Mouse (Mus musculus): ENCODE results near the gene Zfp536. TPM values are rescaled to one million over a fixed set of nuclear protein-coding genes. Genes with fewer than 3 reads are reported as not detected.

Zfp536 gene
- polyA plus RNA-seq, 1 experiment = not detected

DNA sequence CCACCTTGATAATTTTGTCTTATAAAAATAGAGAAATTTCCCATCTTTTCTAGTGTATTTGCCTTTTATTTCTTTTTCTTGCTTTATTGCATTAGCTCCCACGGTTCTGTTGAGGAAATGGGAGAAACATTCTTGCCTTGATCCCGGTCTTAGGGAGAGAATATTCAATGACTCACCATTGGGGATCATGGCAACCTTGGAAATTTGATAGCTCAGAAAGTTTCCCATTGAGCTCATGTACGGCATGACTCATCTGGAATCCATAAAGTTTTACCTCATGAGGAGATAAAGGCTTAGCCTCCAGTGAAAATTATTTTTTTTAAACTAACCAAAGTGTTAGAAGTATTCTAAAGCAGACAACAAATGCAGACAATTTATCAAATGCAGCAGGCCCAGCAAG is 27.7 kb upstream of the Zfp536 start:
- H3K4me1 ChIP-seq (ENCODE audit: control insufficient read depth, insufficient read depth, low read length) = no peaks in the 10 kb centered on the region
- no peak overlapping the region for H3K27ac ChIP-seq (ENCODE audit: control insufficient read depth, insufficient read depth, low read depth, low read length, poor library complexity)
- 70% methylated on average over 3 of the region's 3 CpGs for WGBS
- no peak for TF ChIP-seq CTCF (IDR thresholded peaks at IDR 0.05; ENCODE audit: control insufficient read depth, insufficient read depth, low read length)
- TF ChIP-seq POLR2A (IDR thresholded peaks at IDR 0.05; ENCODE audit: borderline replicate concordance, control insufficient read depth, low read depth, low read length) = no peak
- H3K4me3 ChIP-seq (replicated peaks; ENCODE audit: control insufficient read depth, low read depth, low read length) = no peak overlapping the region

DNA sequence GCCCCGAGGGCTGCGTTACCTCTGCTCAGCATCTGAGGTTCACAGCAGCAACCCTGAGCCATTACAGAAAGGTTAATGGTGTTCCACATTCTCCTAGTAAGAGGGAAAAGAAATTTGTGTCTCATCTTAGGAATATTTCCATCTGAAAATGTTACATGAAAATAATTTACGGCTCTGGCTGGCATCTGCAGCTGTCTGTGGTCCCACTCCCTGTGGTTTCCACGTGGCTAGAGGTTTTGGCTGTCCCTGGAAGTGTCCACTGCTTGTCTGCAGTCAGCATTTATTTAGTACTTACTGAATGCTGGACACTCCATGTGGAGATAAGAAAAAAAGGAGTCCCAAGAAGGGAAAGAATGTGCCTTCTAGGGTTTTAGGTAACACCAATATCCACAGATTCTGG is 15.3 kb upstream of the Zfp536 start:
- no peak overlapping the region for H3K4me3 ChIP-seq (replicated peaks; ENCODE audit: control insufficient read depth, low read depth, low read length)
- H3K27ac ChIP-seq (ENCODE audit: control insufficient read depth, insufficient read depth, low read depth, low read length, poor library complexity) = no peak overlapping the region
- TF ChIP-seq POLR2A (IDR thresholded peaks at IDR 0.05; ENCODE audit: borderline replicate concordance, control insufficient read depth, low read depth, low read length) = no peak
- no peak for TF ChIP-seq CTCF (IDR thresholded peaks at IDR 0.05; ENCODE audit: control insufficient read depth, insufficient read depth, low read length)
- no peaks in the 10 kb centered on the region for H3K4me1 ChIP-seq (ENCODE audit: control insufficient read depth, insufficient read depth, low read length)
- WGBS = 67% methylated on average over 4 of the region's 4 CpGs

DNA sequence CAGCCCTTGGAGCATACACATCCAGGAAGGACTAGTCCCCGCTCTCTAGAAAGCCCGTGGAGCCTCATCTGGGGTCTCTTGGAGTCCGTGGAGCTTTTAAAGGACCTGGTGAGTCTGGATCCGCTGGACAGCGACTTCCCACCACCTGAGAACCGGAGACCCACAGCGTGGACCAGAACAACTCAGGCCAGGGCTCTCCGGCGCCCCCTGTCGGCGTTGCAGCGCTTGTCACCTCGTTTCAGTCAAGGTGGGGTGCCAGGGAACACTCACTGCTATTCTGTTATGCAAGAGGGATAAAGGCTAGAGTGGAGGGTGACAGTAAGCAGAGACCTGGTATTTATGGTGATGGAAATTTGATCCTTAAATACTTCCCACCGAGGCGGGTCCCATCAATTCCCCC is 2.1 kb upstream of the Zfp536 start:
- TF ChIP-seq POLR2A (IDR thresholded peaks at IDR 0.05; ENCODE audit: borderline replicate concordance, control insufficient read depth, low read depth, low read length) = no peak
- TF ChIP-seq CTCF (IDR thresholded peaks at IDR 0.05; ENCODE audit: control insufficient read depth, insufficient read depth, low read length) = peak; percentile 64
- Histone ChIP-seq H3K4me1 (ENCODE audit: control insufficient read depth, insufficient read depth, low read length) (no peaks in the 10 kb centered on the region), H3K4me3 (replicated peaks; ENCODE audit: control insufficient read depth, low read depth, low read length) (no peak overlapping the region), H3K27ac (ENCODE audit: control insufficient read depth, insufficient read depth, low read depth, low read length, poor library complexity) (no peak overlapping the region)
- WGBS = 5% methylated on average over 15 of the region's 15 CpGs

DNA sequence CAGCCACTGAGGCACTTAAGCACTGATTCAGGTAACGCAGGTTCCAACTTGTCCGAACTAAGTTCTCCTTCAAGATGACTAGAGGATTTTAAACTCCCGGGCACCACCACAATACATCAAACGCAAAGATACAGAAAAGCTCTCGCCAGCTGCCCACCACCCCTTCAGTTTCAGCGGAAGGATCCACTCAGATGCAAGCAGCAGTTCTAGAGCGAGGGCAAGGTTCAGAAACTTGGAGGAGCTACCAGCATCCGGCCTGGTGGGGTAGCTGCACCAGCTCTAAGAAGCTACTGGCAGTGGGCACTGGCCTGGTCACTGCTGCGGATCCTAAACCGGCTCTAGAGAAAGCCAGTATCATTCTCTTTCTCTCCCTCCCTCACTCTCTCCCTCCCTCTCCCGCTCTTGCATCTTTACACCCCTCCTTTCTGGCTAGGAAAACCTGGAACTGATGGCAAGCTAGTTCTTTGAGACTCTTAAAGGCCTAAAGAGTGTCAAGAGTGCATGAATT is 1.1 kb upstream of the Zfp536 start:
- Histone ChIP-seq H3K4me1 (ENCODE audit: control insufficient read depth, insufficient read depth, low read length) (no peaks in the 10 kb centered on the region), H3K4me3 (replicated peaks; ENCODE audit: control insufficient read depth, low read depth, low read length) (no peak overlapping the region), H3K27ac (ENCODE audit: control insufficient read depth, insufficient read depth, low read depth, low read length, poor library complexity) (no peak overlapping the region)
- 57% methylated on average over 11 of the region's 11 CpGs for WGBS
- TF ChIP-seq POLR2A (IDR thresholded peaks at IDR 0.05; ENCODE audit: borderline replicate concordance, control insufficient read depth, low read depth, low read length) = no peak
- no peak for TF ChIP-seq CTCF (IDR thresholded peaks at IDR 0.05; ENCODE audit: control insufficient read depth, insufficient read depth, low read length)

DNA sequence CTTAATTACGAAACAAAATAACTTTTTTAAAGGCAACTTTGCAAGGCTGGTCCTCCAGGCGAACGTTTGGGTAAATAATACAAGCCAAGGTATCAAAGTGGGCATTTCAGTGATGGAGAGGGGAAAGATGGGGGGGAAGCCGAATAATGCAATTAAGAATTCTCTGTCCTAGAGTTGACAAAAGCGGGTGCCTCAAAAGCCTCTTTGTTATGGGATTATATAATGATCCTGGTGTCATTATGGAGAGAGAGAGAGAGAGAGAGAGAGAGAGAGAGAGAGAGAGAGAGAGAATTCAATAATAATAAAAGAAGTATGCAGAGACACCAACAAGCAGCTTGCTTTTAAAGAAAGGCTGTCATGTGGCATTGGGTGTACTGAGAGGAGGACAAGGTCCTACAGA is 465 bp upstream of the Zfp536 start:
- Histone ChIP-seq H3K27ac (ENCODE audit: control insufficient read depth, insufficient read depth, low read depth, low read length, poor library complexity) (no peak overlapping the region), H3K4me1 (ENCODE audit: control insufficient read depth, insufficient read depth, low read length) (no peaks in the 10 kb centered on the region), H3K4me3 (replicated peaks; ENCODE audit: control insufficient read depth, low read depth, low read length) (no peak overlapping the region)
- TF ChIP-seq POLR2A (IDR thresholded peaks at IDR 0.05; ENCODE audit: borderline replicate concordance, control insufficient read depth, low read depth, low read length) (no peak), CTCF (IDR thresholded peaks at IDR 0.05; ENCODE audit: control insufficient read depth, insufficient read depth, low read length) (no peak)
- 32% methylated on average over 5 of the region's 5 CpGs for WGBS

- 3% methylated on average over 46 of the region's 46 CpGs for WGBS
- TF ChIP-seq CTCF (IDR thresholded peaks at IDR 0.05; ENCODE audit: control insufficient read depth, insufficient read depth, low read length) (no peak), POLR2A (IDR thresholded peaks at IDR 0.05; ENCODE audit: borderline replicate concordance, control insufficient read depth, low read depth, low read length) (no peak)
- Histone ChIP-seq H3K27ac (ENCODE audit: control insufficient read depth, insufficient read depth, low read depth, low read length, poor library complexity) (no peak overlapping the region), H3K4me1 (ENCODE audit: control insufficient read depth, insufficient read depth, low read length) (no peaks in the 10 kb centered on the region), H3K4me3 (replicated peaks; ENCODE audit: control insufficient read depth, low read depth, low read length) (no peak overlapping the region)
These were observed 797 bp downstream of the Zfp536 start for GRCm38 (mm10) chr7:37772376-37773311.

DNA sequence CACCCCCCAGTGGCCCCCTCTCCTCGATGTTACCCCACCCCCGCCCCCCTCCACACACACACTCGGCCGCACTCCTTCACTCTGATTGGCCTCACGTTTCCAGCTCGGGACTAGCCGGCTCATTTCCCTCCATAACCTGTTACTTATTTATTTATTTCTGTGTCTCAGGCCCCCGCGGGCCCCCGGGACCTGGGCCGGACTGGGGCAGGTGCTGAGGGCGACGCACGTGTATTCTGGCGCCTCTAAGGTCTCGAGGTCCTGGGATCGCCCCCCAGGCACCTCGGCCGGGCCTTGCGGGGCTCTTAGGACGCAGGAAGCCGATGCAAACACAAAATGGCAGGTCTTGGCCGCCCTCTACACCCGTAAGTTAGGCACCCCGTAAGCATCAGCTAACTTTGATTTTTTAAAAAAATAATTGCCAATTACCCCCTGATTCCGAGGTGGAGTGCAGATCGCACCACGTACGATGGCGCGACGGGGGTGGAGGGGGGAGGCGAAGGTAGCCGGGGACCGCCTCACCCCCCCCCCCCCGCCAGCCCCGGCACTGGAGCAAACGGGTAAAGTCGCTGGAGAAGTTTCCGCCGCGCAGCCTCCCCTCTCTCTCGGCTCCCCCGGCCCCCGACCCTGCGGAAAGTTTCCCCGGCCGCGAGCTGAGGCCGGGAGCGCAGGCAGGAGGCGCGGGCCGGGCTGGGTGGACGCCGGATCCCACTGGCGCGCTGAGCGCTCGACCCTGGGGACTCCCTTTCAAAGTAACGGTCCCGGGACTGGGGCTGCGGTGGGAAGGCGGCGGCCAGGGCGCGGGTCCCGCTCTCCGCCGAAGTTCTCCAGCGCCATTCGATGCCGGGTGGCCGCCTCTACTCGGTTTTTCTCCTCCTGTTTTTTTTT is 1.7 kb downstream of the Zfp536 start:
- Histone ChIP-seq H3K27ac (ENCODE audit: control insufficient read depth, insufficient read depth, low read depth, low read length, poor library complexity) (no peak overlapping the region), H3K4me3 (replicated peaks; ENCODE audit: control insufficient read depth, low read depth, low read length) (no peak overlapping the region), H3K4me1 (ENCODE audit: control insufficient read depth, insufficient read depth, low read length) (no peaks in the 10 kb centered on the region)
- TF ChIP-seq POLR2A (IDR thresholded peaks at IDR 0.05; ENCODE audit: borderline replicate concordance, control insufficient read depth, low read depth, low read length) (no peak), CTCF (IDR thresholded peaks at IDR 0.05; ENCODE audit: control insufficient read depth, insufficient read depth, low read length) (no peak)
- WGBS = 1% methylated on average over 75 of the region's 75 CpGs
